Mouse (Mus musculus) gastrocnemius, adult 8-10 months (tissue): ENCODE measurements around the gene Etv3. TPM values are rescaled to one million over a fixed set of nuclear protein-coding genes. Genes with fewer than 3 reads are reported as not detected.
"Not testable (repeated sequence)": the region's sequence is repeated elsewhere in the genome, so short reads cannot be mapped to it uniquely, and the experiment has no call there.

Experiments used
- DNase-seq, 2 experiments: peaks; one replicate each; pipeline ENCODE4 v3.0.0; 2022; ENCODE audit warnings: low spot score in 2 of 2
- total RNA-seq, 4 experiments: library from RNA; stranded (reverse); gene quantifications; 2 replicates each; pipeline ENCODE4 v1.2.4; 2022

Etv3 gene
- total RNA-seq, 4 experiments from 2014 or later = 10.4 to 10.9 (median 10.6) TPM

- no peak for DNase-seq
These were observed 6.8 kb upstream of the Etv3 start for GRCm38 (mm10) chr3:87518425-87518824.

- DNase-seq = no peak
These were observed 4.1 kb upstream of the Etv3 start for GRCm38 (mm10) chr3:87521126-87521525.

- DNase-seq = no peak
These were observed 3.4 kb upstream of the Etv3 start for GRCm38 (mm10) chr3:87521833-87522232.

- DNase-seq = no peak
These were observed 1.5 kb upstream of the Etv3 start for GRCm38 (mm10) chr3:87523701-87524100.

- DNase-seq = no peak
These were observed 797 bp downstream of the Etv3 start for GRCm38 (mm10) chr3:87525837-87526570.

GRCm38 (mm10) chr3:87527139-87527538 lies 1.9 kb downstream of the Etv3 start:
- no peak for DNase-seq

DNA sequence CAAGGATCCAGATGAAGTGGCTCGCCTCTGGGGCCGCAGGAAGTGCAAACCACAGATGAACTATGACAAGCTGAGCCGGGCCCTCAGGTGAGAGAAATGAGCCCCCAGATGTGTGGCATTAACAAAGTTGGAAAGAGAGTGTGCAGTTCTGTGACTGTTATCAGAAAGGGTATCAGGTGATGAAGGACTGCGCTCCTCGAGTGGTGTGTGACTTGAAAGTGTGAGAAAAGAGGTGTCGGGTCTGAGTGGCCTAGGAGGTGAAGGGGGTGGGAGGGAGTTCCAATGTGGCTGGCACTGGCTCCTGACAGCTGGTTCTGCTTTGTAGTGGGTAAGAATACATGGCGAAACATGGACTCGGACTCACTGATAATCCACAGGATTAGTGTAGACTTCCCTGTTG lies 2.8 kb downstream of the Etv3 start:
- no peak for DNase-seq

DNA sequence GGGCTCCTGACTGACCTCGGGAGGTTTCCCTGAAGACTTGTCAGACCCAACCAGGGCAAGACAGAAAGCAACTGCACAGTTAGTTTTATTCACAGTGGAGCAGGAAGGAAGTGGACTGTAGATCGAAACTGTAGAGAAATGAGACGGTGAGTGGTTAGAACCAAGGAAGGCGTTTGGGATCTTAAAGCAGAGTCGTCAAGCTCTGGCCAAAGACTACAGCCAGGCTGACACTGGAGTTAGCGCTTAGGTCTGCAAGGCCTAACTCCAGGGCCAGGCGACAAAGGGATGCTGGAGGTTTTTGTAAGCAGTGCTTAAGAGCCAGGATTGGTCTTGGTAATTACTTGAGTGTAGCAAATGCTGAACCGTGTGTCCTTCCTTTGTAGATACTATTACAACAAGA lies 3.6 kb downstream of the Etv3 start:
- no peak for DNase-seq

DNA sequence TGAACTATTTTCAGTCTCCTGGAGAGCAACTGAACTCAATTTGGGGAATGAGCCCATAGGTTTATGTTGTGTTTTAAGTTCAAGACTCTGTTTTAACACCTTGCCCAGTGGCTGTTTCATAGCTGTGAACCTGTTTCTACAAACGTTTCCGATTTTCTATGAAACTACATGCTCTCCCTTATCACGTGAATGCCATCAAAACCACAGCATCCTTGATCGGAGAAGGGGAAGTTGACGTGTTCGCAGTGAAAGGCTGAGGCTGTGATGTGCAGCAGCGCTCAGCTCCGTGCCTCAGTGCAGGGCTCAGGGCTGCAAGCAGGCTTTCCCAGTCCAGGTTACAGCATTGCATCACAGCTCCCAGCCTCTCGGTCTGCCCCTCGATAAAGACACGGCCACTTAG lies 4.4 kb downstream of the Etv3 start:
- DNase-seq = no peak

- no peak for DNase-seq
These were observed 5.0 kb downstream of the Etv3 start for GRCm38 (mm10) chr3:87530234-87530633.

GRCm38 (mm10) chr3:87533667-87534378 lies 8.6 kb downstream of the Etv3 start:
- DNase-seq = no peak

DNA sequence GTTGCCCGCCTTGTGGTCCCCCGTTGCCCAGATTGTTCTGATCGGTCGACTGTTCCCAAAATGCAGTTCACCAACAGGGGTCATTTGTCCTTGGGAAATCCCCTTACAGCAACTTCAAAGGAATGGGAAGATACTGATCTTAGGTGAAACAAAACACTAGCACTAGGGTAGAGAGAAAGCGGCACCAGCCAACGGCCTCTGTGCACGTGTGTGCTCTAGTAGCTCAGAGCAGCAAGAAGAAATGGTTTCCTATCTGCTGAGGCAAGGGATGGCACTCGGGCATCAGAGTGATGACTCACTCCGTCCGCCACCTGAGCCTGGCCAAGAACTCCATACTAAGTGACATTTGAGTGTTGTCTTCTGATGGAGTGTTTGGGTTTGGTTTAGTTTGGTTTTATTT lies 12.8 kb downstream of the Etv3 start:
- DNase-seq = no peak

- DNase-seq = no peak
These were observed 14.9 kb downstream of the Etv3 start for GRCm38 (mm10) chr3:87540028-87540675.

DNA sequence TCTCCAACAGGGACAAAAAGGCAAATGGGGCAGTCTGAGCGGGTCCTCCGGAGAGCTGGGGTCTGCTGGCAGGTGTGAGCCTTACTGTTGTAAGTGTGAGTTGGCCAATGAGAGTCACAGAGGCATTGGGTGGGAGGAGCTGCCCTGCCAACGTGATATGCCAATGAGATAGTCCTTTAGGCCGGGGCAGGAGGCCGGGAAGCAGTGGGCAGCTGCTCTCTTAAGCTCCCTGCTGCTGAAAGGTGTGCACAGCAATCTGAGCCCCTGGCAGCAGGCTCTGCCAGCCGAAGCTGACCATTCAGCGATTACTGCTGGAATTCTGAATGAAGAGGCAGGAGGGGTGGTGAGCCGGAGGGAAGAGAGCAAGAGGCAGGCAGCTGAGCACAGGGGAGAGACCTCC lies 15.5 kb downstream of the Etv3 start:
- peak in 1 of 2 experiments; percentile 43 for DNase-seq

- no peak for DNase-seq
These were observed 17.4 kb downstream of the Etv3 start for GRCm38 (mm10) chr3:87542481-87543215.

DNA sequence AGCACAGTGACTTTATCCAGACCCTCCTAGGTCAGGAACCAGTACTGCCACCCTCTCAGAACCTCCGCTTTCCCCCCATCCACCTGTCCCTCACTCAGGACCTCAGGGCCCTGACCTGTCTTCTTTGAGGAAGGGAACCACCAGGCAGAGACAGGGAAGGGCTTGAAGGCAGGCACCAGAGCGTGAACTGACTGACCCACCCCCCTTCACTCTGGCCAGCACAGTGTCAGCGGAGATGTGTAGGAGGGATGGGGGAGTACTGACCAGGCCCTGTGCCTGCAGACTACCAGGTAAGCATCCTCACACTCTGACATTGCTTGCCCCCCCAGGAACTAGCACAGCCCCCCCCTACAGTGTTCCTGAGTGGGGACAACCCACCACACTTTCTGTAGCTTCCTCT lies 20.3 kb downstream of the Etv3 start:
- DNase-seq = no peak

- no peak for DNase-seq
These were observed 21.1 kb downstream of the Etv3 start for GRCm38 (mm10) chr3:87546291-87546721.

GRCm38 (mm10) chr3:87549908-87550307 lies 24.7 kb downstream of the Etv3 start:
- no peak for DNase-seq

DNA sequence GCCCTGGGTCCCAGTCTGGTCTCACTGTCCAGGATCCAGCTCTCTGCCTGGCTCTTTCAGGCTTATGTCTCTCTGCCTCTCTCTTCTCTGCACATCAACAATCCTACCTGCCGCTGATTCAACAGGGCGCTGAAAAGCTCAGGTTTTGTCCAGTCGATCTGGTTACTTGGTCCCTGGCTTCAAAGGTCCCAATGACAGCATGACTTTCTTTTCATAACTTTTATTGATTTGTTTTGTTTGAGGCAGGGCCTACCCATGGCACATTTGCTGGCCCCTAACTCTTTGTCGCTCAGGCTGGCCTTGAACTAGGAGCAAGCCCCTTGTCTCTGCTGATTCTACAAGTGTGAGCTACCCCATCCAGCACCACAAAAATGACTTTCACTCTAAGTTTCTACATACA lies 27.1 kb downstream of the Etv3 start:
- DNase-seq = no peak

DNA sequence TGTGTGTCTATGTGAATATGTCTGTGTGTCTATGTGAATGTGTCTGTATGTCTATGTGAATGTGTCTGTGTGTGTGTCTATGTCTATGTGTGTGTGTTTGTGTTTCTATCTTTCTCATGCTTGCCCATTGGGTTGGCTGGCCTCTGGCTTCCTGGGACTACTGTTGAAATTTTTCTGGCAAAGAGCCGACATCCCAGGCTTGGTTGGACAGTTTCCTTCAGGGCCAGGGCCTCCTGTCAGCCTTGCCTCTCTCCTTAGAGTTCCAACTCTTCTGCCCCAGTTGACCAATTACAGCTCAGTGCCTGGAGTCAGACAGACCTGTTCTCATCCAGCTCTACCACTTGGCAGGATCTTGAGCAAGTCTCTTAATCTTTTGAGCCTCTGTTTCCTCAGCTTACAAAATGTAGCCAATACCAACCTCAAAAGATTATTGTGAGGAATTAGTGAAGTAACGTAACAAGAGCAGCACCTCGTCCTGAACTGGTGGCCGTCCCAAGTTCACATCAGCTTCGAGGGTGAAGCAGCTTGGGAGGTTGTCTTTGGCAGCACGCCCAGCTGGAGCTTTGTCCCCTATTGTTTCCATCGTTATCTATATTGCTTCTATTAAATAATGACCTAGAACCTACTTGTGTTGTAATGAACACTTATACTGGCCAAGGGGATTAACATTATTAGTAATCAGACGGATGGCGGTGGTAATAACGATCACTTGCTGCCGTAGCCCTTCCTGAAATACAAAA lies 28.2 kb downstream of the Etv3 start:
- DNase-seq = no peak

DNA sequence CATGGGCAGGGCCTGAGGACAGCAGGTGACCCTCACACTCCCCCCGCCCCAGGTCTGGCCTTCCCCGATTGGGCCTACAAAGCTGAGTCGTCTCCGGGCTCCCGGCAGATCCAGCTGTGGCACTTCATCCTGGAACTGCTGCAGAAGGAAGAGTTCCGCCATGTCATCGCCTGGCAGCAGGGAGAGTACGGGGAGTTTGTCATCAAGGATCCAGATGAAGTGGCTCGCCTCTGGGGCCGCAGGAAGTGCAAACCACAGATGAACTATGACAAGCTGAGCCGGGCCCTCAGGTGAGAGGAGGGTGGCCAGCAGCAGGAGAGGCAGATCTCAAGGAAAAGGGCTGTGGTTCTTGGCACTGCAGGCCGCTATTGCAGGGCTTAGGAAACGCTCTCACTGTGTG lies 29.7 kb downstream of the Etv3 start:
- not testable (repeated sequence) for DNase-seq
